Mouse (Mus musculus) embryonic stem cell, embryonic (primary cell): ENCODE data around the gene Dcbld2.
"Not testable (repeated sequence)": the region's sequence is repeated elsewhere in the genome, so short reads cannot be mapped to it uniquely, and the experiment has no call there.

Source experiments
- CTCF ChIA-PET, 4 experiments: fragments of 300-600 bp in 2 of 4; fragments of 350-600 bp in 2 of 4; sonication (Branson Sonifier 250); formaldehyde crosslinking; loops; one replicate each; lab custom pipeline; 2022; ENCODE audit warnings: inconsistent platforms in 2 of 4; lab: Charles Lee
- POLR2A ChIA-PET, 4 experiments: fragments of 300-600 bp in 2 of 4; fragments of 350-600 bp in 2 of 4; sonication (Branson Sonifier 250); formaldehyde crosslinking; loops; one replicate each; lab custom pipeline; 2022; ENCODE audit warnings: antibody characterized with exemption in 4 of 4, inconsistent platforms in 1 of 4; lab: Charles Lee

The Dcbld2 gene

GRCm38 (mm10) chr16:58444735-58445134 lies 36.5 kb downstream of the Dcbld2 start:
- POLR2A ChIA-PET: interaction anchor here in 1 of 4 experiments (0.6 kb wide), 1 partner anchor 92 kb away, joined by 4 read pairs; no protein-coding TSS in a partner anchor

GRCm38 (mm10) chr16:58446281-58447259 lies 38.3 kb downstream of the Dcbld2 start:
- ChIA-PET CTCF (no interaction called here), POLR2A (no interaction called here)

More at GRCm38 (mm10) chr16:58444735-58445134, 36.5 kb downstream of the Dcbld2 start:
- CTCF ChIA-PET: no interaction called here

- CTCF ChIA-PET: interaction anchor here in 1 of 4 experiments (1.0 kb wide), 1 partner anchor 9 kb away, joined by 3 read pairs; no protein-coding TSS in a partner anchor
- POLR2A ChIA-PET: no interaction called here
These were observed 40.8 kb downstream of the Dcbld2 start for GRCm38 (mm10) chr16:58449073-58449472.

GRCm38 (mm10) chr16:58450648-58451047 lies 42.4 kb downstream of the Dcbld2 start:
- POLR2A ChIA-PET: no interaction called here
- CTCF ChIA-PET: interaction anchor here in 1 of 4 experiments (0.6 kb wide), 1 partner anchor 220 kb away, joined by 4 read pairs; no protein-coding TSS in a partner anchor

GRCm38 (mm10) chr16:58451647-58452046 lies 43.4 kb downstream of the Dcbld2 start:
- POLR2A ChIA-PET: no interaction called here

GRCm38 (mm10) chr16:58453138-58453537 lies 44.9 kb downstream of the Dcbld2 start:
- ChIA-PET POLR2A (interaction anchor here in 1 of 4 experiments (0.7 kb wide), 1 partner anchor 45 kb away, joined by 3 read pairs; the partner anchor contains the start of gene Dcbld2), CTCF (interaction anchor here in 1 of 4 experiments (0.7 kb wide), 1 partner anchor 1207 kb away, joined by 3 read pairs; no protein-coding TSS in a partner anchor)

More at GRCm38 (mm10) chr16:58451647-58452046, 43.4 kb downstream of the Dcbld2 start:
- CTCF ChIA-PET: interaction anchor here in 1 of 4 experiments (0.6 kb wide), 1 partner anchor 34 kb away, joined by 4 read pairs; no protein-coding TSS in a partner anchor

GRCm38 (mm10) chr16:58453820-58454219 lies 45.6 kb downstream of the Dcbld2 start:
- POLR2A ChIA-PET: interaction anchor here in 1 of 4 experiments (1.1 kb wide), 1 partner anchor 45 kb away, joined by 3 read pairs; no protein-coding TSS in a partner anchor
- CTCF ChIA-PET: interaction anchor here in 1 of 4 experiments (0.7 to 1.8 kb wide), 2 partner anchors 13 to 60 kb away, joined by 3 to 9 read pairs; no protein-coding TSS in a partner anchor

- POLR2A ChIA-PET: interaction anchor here in 2 of 4 experiments (0.7 to 1.1 kb wide), 2 partner anchors 46 to 120 kb away, joined by 3 read pairs; no protein-coding TSS in a partner anchor
- CTCF ChIA-PET: interaction anchor here in 3 of 4 experiments (0.6 to 1.8 kb wide), 12 partner anchors 8 to 948 kb away, joined by 3 to 9 read pairs (median 3); partner anchors contain the start of gene Cpox (in 2 of the 3)
These were observed 46.4 kb downstream of the Dcbld2 start for GRCm38 (mm10) chr16:58454617-58455016.

- CTCF ChIA-PET: interaction anchor here in 3 of 4 experiments (0.6 to 1.8 kb wide), 11 partner anchors 8 to 947 kb away, joined by 3 to 9 read pairs (median 3); partner anchors contain the start of gene Cpox (in 2 of the 3)
- POLR2A ChIA-PET: interaction anchor here in 1 of 4 experiments (1.1 kb wide), 1 partner anchor 46 kb away, joined by 3 read pairs; no protein-coding TSS in a partner anchor
These were observed 46.9 kb downstream of the Dcbld2 start for GRCm38 (mm10) chr16:58455118-58455517.

- POLR2A ChIA-PET: no interaction called here
These were observed 48.2 kb downstream of the Dcbld2 start for GRCm38 (mm10) chr16:58456445-58456844.

GRCm38 (mm10) chr16:58456991-58457390 lies 48.7 kb downstream of the Dcbld2 start:
- POLR2A ChIA-PET: interaction anchor here in 1 of 4 experiments (1.5 kb wide), 1 partner anchor 10 kb away, joined by 6 read pairs; no protein-coding TSS in a partner anchor
- CTCF ChIA-PET: interaction anchor here in 2 of 4 experiments (0.6 to 0.8 kb wide), 2 partner anchors 58 to 171 kb away, joined by 3 read pairs; no protein-coding TSS in a partner anchor

More at GRCm38 (mm10) chr16:58456445-58456844, 48.2 kb downstream of the Dcbld2 start:
- CTCF ChIA-PET: no interaction called here

GRCm38 (mm10) chr16:58459966-58460365 lies 51.7 kb downstream of the Dcbld2 start:
- POLR2A ChIA-PET: interaction anchor here in 2 of 4 experiments (1.1 to 1.4 kb wide), 3 partner anchors 52 to 211 kb away, joined by 3 read pairs; partner anchors contain the start of gene Dcbld2 (in 1 of the 2)
- CTCF ChIA-PET: not testable (repeated sequence)

GRCm38 (mm10) chr16:58460386-58460785 lies 52.1 kb downstream of the Dcbld2 start:
- CTCF ChIA-PET: no interaction called here
- POLR2A ChIA-PET: interaction anchor here in 2 of 4 experiments (1.1 to 1.4 kb wide), 3 partner anchors 52 to 210 kb away, joined by 3 read pairs; partner anchors contain the start of gene Dcbld2 (in 1 of the 2)

- ChIA-PET CTCF (interaction anchor here in 3 of 4 experiments (0.6 to 1.7 kb wide), 7 partner anchors 7 to 207 kb away, joined by 3 to 5 read pairs (median 3); partner anchors contain the start of gene Cpox (in 1 of the 3)), POLR2A (interaction anchor here in 3 of 4 experiments (0.6 to 0.8 kb wide), 4 partner anchors 13 to 281 kb away, joined by 3 to 9 read pairs (median 4); no protein-coding TSS in a partner anchor)
These were observed 53.7 kb downstream of the Dcbld2 start for GRCm38 (mm10) chr16:58461856-58462518.

GRCm38 (mm10) chr16:58462519-58462918 lies 54.3 kb downstream of the Dcbld2 start:
- CTCF ChIA-PET: interaction anchor here in 3 of 4 experiments (0.6 to 1.7 kb wide), 6 partner anchors 8 to 207 kb away, joined by 3 to 5 read pairs (median 3); partner anchors contain the start of gene Cpox (in 1 of the 3)
- POLR2A ChIA-PET: interaction anchor here in 2 of 4 experiments (0.6 to 0.8 kb wide), 3 partner anchors 12 to 280 kb away, joined by 3 to 9 read pairs (median 4); no protein-coding TSS in a partner anchor

- POLR2A ChIA-PET: no interaction called here
- CTCF ChIA-PET: interaction anchor here in 1 of 4 experiments (0.6 kb wide), 1 partner anchor 51 kb away, joined by 3 read pairs; no protein-coding TSS in a partner anchor
These were observed 55.8 kb downstream of the Dcbld2 start for GRCm38 (mm10) chr16:58464051-58464450.

GRCm38 (mm10) chr16:58465412-58465811 lies 57.2 kb downstream of the Dcbld2 start:
- ChIA-PET CTCF (interaction anchor here in 3 of 4 experiments (0.7 to 1.3 kb wide), 3 partner anchors 11 to 1298 kb away, joined by 3 to 5 read pairs (median 4); no protein-coding TSS in a partner anchor), POLR2A (no interaction called here)
